Mouse (Mus musculus) small intestine, adult 2 months (tissue): ENCODE measurements around the gene Eif3c.

ENCODE experiments used
- CTCF ChIP-seq: fragments of 200-500 bp; IDR thresholded peaks from 2 replicates; pipeline ENCODE4 v1.5.1; 2012; ENCODE audit warnings: low read depth, mild to moderate bottlenecking, control low read depth, inconsistent platforms, low read length, moderate library complexity, mixed read lengths; ENCODE audit not compliant: insufficient replicate concordance, insufficient read length; ENCODE audit errors: extremely low read depth
- POLR2A ChIP-seq: fragments of 200-500 bp; IDR thresholded peaks from 2 replicates; pipeline ENCODE4 v1.6.1; 2012; ENCODE audit warnings: low read depth, mild to moderate bottlenecking, control low read depth, inconsistent platforms, low read length, moderate library complexity

DNA sequence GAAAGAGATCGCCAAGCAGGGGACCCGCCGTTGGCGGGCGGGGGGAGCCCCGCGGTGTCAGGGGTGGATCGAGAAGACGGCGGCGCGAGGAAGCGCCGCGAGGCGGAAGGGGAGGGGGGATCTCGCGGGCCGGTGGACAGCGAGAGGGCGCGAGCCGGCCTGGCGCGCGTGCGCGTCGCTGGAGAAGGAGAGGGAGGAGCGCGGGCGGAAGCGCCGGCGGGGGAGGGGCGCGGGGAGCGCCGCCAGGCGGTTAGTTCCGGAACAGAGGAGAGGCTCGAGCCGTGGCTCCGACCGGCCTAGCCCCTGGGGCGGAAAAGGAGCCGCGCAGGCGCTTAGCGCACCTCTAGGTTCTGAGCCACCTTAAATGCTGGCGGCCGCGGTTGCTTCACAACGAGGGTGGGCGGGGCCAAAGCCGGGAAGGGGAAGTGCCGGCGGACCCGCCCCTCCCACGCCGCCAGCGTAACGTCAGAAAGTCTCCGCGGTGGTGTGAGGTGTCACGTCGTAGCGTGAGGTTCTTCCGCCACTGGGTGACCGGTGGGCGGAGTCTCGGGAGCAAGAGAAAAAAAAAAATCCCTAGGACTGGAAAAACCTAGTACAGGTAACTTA is 62.8 kb downstream of the Eif3c start, which contains the start of gene Atxn2l:
- TF ChIP-seq CTCF: peak; percentile 73
- peak; percentile 41 for TF ChIP-seq POLR2A
